Mouse (Mus musculus) cortical plate, adult 2 months (tissue): ENCODE results near the gene Luzp2.

Experiments
- CTCF ChIP-seq: fragments of 200-500 bp; IDR thresholded peaks from 2 replicates; pipeline ENCODE4 v1.5.1; 2011; ENCODE audit warnings: mild to moderate bottlenecking, control low read depth, low read length; ENCODE audit not compliant: insufficient read depth; ENCODE audit errors: extremely low read depth
- POLR2A ChIP-seq: fragments of 200-500 bp; IDR thresholded peaks from 2 replicates; pipeline ENCODE4 v1.6.1; 2011; ENCODE audit warnings: mild to moderate bottlenecking, low read length, control low read depth; ENCODE audit not compliant: insufficient read depth; ENCODE audit errors: extremely low read depth

DNA sequence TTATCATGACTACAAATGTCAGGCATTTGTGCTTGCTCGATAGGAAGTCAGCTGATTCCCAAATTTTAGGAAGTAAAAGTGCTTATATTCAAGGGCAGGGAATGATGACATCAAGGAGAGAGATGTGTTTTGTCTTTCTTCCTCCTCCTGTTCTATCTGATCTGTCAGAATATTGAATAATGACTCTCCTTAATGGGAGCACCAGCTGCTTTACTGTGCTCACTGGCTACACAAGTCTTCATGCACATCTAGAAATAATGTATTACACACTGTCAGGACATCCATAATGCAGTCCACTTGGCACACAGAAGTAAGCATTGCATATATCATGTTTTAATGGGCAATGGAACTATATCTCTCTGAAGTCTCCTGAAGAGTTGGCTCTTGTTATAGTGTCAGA, 17.6 kb downstream of the Luzp2 start:
- TF ChIP-seq CTCF (no peak), POLR2A (no peak)
